Mouse (Mus musculus) megakaryocyte, embryonic 14.5 days (primary cell): Measurements from ENCODE around the gene Clasrp.

Experiments
- FLI1 ChIP-seq: IDR thresholded peaks from 2 replicates; pipeline ENCODE4 v1.6.1; 2012; ENCODE audit warnings: low read length, inconsistent platforms, mixed read lengths
- GATA1 ChIP-seq: IDR thresholded peaks from 3 replicates; pipeline ENCODE4 v1.6.1; 2012; ENCODE audit warnings: mixed read lengths, low read length, inconsistent platforms, borderline replicate concordance

DNA sequence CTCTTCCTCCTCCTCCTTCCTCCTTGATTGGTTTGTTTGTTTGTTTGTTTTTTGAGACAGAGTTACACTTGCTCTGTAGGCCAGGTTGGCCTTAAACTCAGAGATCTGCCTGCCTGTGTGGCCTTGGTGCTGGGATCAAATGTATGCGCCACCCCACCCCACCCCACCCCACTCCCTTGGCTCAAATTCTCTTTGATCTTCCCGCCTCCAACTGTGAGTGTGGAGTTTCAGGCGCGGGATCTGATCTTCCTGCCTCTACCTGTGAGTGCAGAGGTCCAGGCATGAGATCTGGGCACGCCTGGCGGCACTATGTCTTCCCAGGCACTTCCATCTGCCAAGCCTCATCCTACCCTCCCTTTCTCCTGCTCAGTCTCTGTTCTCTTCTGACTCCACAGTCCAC is 18.0 kb upstream of the Clasrp start:
- TF ChIP-seq GATA1 = no peak
- TF ChIP-seq FLI1 = no peak
